Mouse (Mus musculus): ENCODE measurements around the gene Ltb. TPM values are rescaled to one million over a fixed set of nuclear protein-coding genes. Genes with fewer than 3 reads are reported as not detected.

Ltb gene
- total RNA-seq, 2 experiments from 2014 or later, result 0.30 to 8.0 TPM

GRCm38 (mm10) chr17:35164568-35165450 lies 29.4 kb upstream of the Ltb start, which contains the start of gene Prrc2a:
TSS of gene Prrc2a (minus strand) at chr17:35164897.
- peak; percentile 93 for ATAC-seq (replicated peaks; ENCODE audit: low FRiP score, poor library complexity, severe bottlenecking)

GRCm38 (mm10) chr17:35165451-35166155 lies 28.6 kb upstream of the Ltb start:
- ATAC-seq (replicated peaks; ENCODE audit: low FRiP score, poor library complexity, severe bottlenecking), result no peak

- no peak for ATAC-seq (replicated peaks; ENCODE audit: low FRiP score, poor library complexity, severe bottlenecking)
Measured at GRCm38 (mm10) chr17:35166352-35167035, 27.7 kb upstream of the Ltb start.

- no peak for ATAC-seq (replicated peaks; ENCODE audit: low FRiP score, poor library complexity, severe bottlenecking)
Measured at GRCm38 (mm10) chr17:35167794-35168193, 26.4 kb upstream of the Ltb start.

- no peak for ATAC-seq (replicated peaks; ENCODE audit: low FRiP score, poor library complexity, severe bottlenecking)
Measured at GRCm38 (mm10) chr17:35168541-35169207, 25.6 kb upstream of the Ltb start.

GRCm38 (mm10) chr17:35172445-35173234 lies 21.6 kb upstream of the Ltb start:
- no peak for ATAC-seq (replicated peaks; ENCODE audit: low FRiP score, poor library complexity, severe bottlenecking)

- no peak for ATAC-seq (replicated peaks; ENCODE audit: low FRiP score, poor library complexity, severe bottlenecking)
Measured at GRCm38 (mm10) chr17:35173329-35173728, 20.9 kb upstream of the Ltb start.

- ATAC-seq (replicated peaks; ENCODE audit: low FRiP score, poor library complexity, severe bottlenecking), result no peak
Measured at GRCm38 (mm10) chr17:35174201-35174977, 19.9 kb upstream of the Ltb start.

- no peak for ATAC-seq (replicated peaks; ENCODE audit: low FRiP score, poor library complexity, severe bottlenecking)
Measured at GRCm38 (mm10) chr17:35175382-35175781, 18.9 kb upstream of the Ltb start.

GRCm38 (mm10) chr17:35175968-35176367 lies 18.3 kb upstream of the Ltb start, which contains the start of gene Aif1:
TSS of gene Aif1 (minus strand) at chr17:35176068.
- no peak for ATAC-seq (replicated peaks; ENCODE audit: low FRiP score, poor library complexity, severe bottlenecking)

- peak; percentile 89 for ATAC-seq (replicated peaks; ENCODE audit: low FRiP score, poor library complexity, severe bottlenecking)
Measured at GRCm38 (mm10) chr17:35178528-35178927, 15.7 kb upstream of the Ltb start.

GRCm38 (mm10) chr17:35180093-35180492 lies 14.1 kb upstream of the Ltb start:
- no peak for ATAC-seq (replicated peaks; ENCODE audit: low FRiP score, poor library complexity, severe bottlenecking)

- peak; percentile 56; the same call in 1 of the 2 replicates for ATAC-seq (replicated peaks; ENCODE audit: low FRiP score, poor library complexity, severe bottlenecking)
Measured at GRCm38 (mm10) chr17:35185639-35186611, 8.3 kb upstream of the Ltb start.

- no peak for ATAC-seq (replicated peaks; ENCODE audit: low FRiP score, poor library complexity, severe bottlenecking)
Measured at GRCm38 (mm10) chr17:35186681-35187080, 7.6 kb upstream of the Ltb start.

- ATAC-seq (replicated peaks; ENCODE audit: low FRiP score, poor library complexity, severe bottlenecking), result no peak
Measured at GRCm38 (mm10) chr17:35187345-35187744, 6.9 kb upstream of the Ltb start.

GRCm38 (mm10) chr17:35187959-35188610 lies 6.2 kb upstream of the Ltb start, which contains the start of gene Lst1:
TSS of gene Lst1 (minus strand) at chr17:35188439.
- ATAC-seq (replicated peaks; ENCODE audit: low FRiP score, poor library complexity, severe bottlenecking), result no peak

- ATAC-seq (replicated peaks; ENCODE audit: low FRiP score, poor library complexity, severe bottlenecking), result no peak
Measured at GRCm38 (mm10) chr17:35189186-35189585, 5.1 kb upstream of the Ltb start.
